Comparison of ENCODE assay signal across 7 mouse cellular contexts in genomic region chr4:155869317-155870033, GRCm38 (mm10). TPM values are rescaled to one million over a fixed set of nuclear protein-coding genes. Genes with fewer than 3 reads are reported as not detected.
DNase-seq lines count a peak whose midpoint lies in the region; ATAC-seq lines count a peak whose summit lies in the region.

TSS of gene Cptp (minus strand) at chr4:155869440.
TSS of gene Ints11 (plus strand) at chr4:155869546.

- H3K27ac ChIP-seq in embryonic facial prominence, embryonic 10.5 days (replicated peaks), result peak within 1 kb of the TSS; percentile 86
- peak within 1 kb of the TSS; percentile 88 for H3K27ac ChIP-seq in limb, embryonic 10.5 days
- peak within 1 kb of the TSS; percentile 63 for H3K27ac ChIP-seq in midbrain, embryonic 13.5 days

- H3K4me1 ChIP-seq in embryonic facial prominence, embryonic 10.5 days, result peaks cover 27% of the 10 kb centered on the region
- peaks cover 22% of the 10 kb centered on the region for H3K4me1 ChIP-seq in limb, embryonic 10.5 days
- H3K4me1 ChIP-seq in midbrain, embryonic 13.5 days (replicated peaks), result peaks cover 33% of the 10 kb centered on the region

- peaks cover 61% of the 10 kb centered on the region for H3K36me3 ChIP-seq in embryonic facial prominence, embryonic 10.5 days (replicated peaks)
- H3K36me3 ChIP-seq in limb, embryonic 10.5 days, result peaks cover 56% of the 10 kb centered on the region
- peaks cover 49% of the 10 kb centered on the region for H3K36me3 ChIP-seq in midbrain, embryonic 13.5 days

- ATAC-seq in granulocyte monocyte progenitor cell, adult 5-6 weeks (replicated peaks; ENCODE audit: poor library complexity, severe bottlenecking), result peak; percentile 95
- ATAC-seq in midbrain, embryonic 13.5 days, result peak; percentile 97

- H3K9me3 ChIP-seq in embryonic facial prominence, embryonic 10.5 days, result no peaks in the 10 kb centered on the region
- H3K9me3 ChIP-seq in limb, embryonic 10.5 days (replicated peaks), result no peaks in the 10 kb centered on the region
- no peaks in the 10 kb centered on the region for H3K9me3 ChIP-seq in midbrain, embryonic 13.5 days

- DNase-seq in adrenal gland, postnatal 10 days, result peak; percentile 98
- peak; percentile 98 for DNase-seq in embryonic facial prominence, embryonic 10.5 days (ENCODE audit: low spot score)
- DNase-seq in kidney, adult 11 months, result peak; percentile 96
- peak; percentile 97 for DNase-seq in limb, embryonic 10.5 days (ENCODE audit: low spot score)
- peak; percentile 90 for DNase-seq in spleen, adult 12 weeks (ENCODE audit: low spot score)

- peak within 1 kb of the TSS; percentile 97 for H3K4me2 ChIP-seq in midbrain, embryonic 13.5 days (replicated peaks)

- H3K4me3 ChIP-seq in embryonic facial prominence, embryonic 10.5 days, result peak within 1 kb of the TSS; percentile 88
- H3K4me3 ChIP-seq in limb, embryonic 10.5 days, result peak within 1 kb of the TSS; percentile 79
- H3K4me3 ChIP-seq in midbrain, embryonic 13.5 days (replicated peaks), result peak within 1 kb of the TSS; percentile 69

- peak within 1 kb of the TSS; percentile 84 for H3K9ac ChIP-seq in midbrain, embryonic 13.5 days (replicated peaks)

- H3K27me3 ChIP-seq in embryonic facial prominence, embryonic 10.5 days (replicated peaks; ENCODE audit: low read depth, poor library complexity, severe bottlenecking), result no peaks in the 10 kb centered on the region
- no peaks in the 10 kb centered on the region for H3K27me3 ChIP-seq in limb, embryonic 10.5 days (ENCODE audit: low read depth, poor library complexity, severe bottlenecking)
- H3K27me3 ChIP-seq in midbrain, embryonic 13.5 days, result no peaks in the 10 kb centered on the region

- WGBS in embryonic facial prominence, embryonic 10.5 days, result under 1% methylated on average over 63 of the region's 63 CpGs
- whole genome bisulfite sequencing in limb, embryonic 10.5 days, result under 1% methylated on average over 63 of the region's 63 CpGs
- WGBS in midbrain, embryonic 13.5 days, result under 1% methylated on average over 63 of the region's 63 CpGs

RNA-seq across cellular contexts. Expression of gene Cptp, which starts in this region (rescaled TPM):
- total RNA-seq in adrenal gland, postnatal 10 days (2021), result 10 to 100 TPM; 17.6 to 18.4 TPM
- polyA plus RNA-seq in embryonic facial prominence, embryonic 10.5 days (2016; fragmentation: Nextera tagmentation; extraction: Ambion mirVana), result 18.6 and 19.4 TPM in 2 replicates
- total RNA-seq in granulocyte monocyte progenitor cell, adult 5-6 weeks (2014; fragmentation: Nextera tagmentation), result 9.4 and 16.7 TPM in 2 replicates
- total RNA-seq in granulocyte monocyte progenitor cell, adult 5-6 weeks (2017), result 7.0 and 7.8 TPM in 2 replicates
- 18.9 and 19.0 TPM in 2 replicates for polyA plus RNA-seq in limb, embryonic 10.5 days (2016; fragmentation: Nextera tagmentation; extraction: Ambion mirVana)
- polyA plus RNA-seq in midbrain, embryonic 13.5 days (2015; fragmentation: Nextera tagmentation; extraction: Ambion mirVana), result 22.1 and 24.5 TPM in 2 replicates

RNA-seq across cellular contexts. Expression of gene Ints11, which starts in this region (rescaled TPM):
- 10 to 100 TPM; 29.0 to 29.3 TPM for total RNA-seq in adrenal gland, postnatal 10 days (2021)
- polyA plus RNA-seq in embryonic facial prominence, embryonic 10.5 days (2016; fragmentation: Nextera tagmentation; extraction: Ambion mirVana), result 97.9 and 109 TPM in 2 replicates
- 49.0 and 64.7 TPM in 2 replicates for total RNA-seq in granulocyte monocyte progenitor cell, adult 5-6 weeks (2014; fragmentation: Nextera tagmentation)
- total RNA-seq in granulocyte monocyte progenitor cell, adult 5-6 weeks (2017), result 34.7 and 37.9 TPM in 2 replicates
- polyA plus RNA-seq in limb, embryonic 10.5 days (2016; fragmentation: Nextera tagmentation; extraction: Ambion mirVana), result 106 and 107 TPM in 2 replicates
- 85.3 and 88.6 TPM in 2 replicates for polyA plus RNA-seq in midbrain, embryonic 13.5 days (2015; fragmentation: Nextera tagmentation; extraction: Ambion mirVana)

Comparison
In these comparisons a context has a peak if more than half of its experiments do, and no peak if none do; other contexts are left out.
1. Peak in every context shown above with its lines: DNase-seq, ATAC-seq, H3K4me3 ChIP-seq and H3K27ac ChIP-seq.